Mouse (Mus musculus) induced T-regulatory cell, adult 2 months (primary cell): Measurements from ENCODE around the gene Drc3.

Experiments
- DNase-seq: peaks from one replicate; pipeline ENCODE4 v3.0.0-alpha.2; 2012; ENCODE audit warnings: low read depth

Drc3 gene

GRCm38 (mm10) chr11:60335771-60336170 lies 17.4 kb upstream of the Drc3 start:
- DNase-seq = no peak

- DNase-seq = peak; percentile 62
Observed at GRCm38 (mm10) chr11:60338291-60338690, 14.8 kb upstream of the Drc3 start.

GRCm38 (mm10) chr11:60339361-60339760 lies 13.8 kb upstream of the Drc3 start:
- DNase-seq = no peak

GRCm38 (mm10) chr11:60345868-60346267 lies 7.3 kb upstream of the Drc3 start:
- DNase-seq = no peak

- DNase-seq = no peak
Observed at GRCm38 (mm10) chr11:60346537-60346936, 6.6 kb upstream of the Drc3 start.

GRCm38 (mm10) chr11:60351388-60351787 lies 1.7 kb upstream of the Drc3 start:
- peak; percentile 35 for DNase-seq

- DNase-seq = no peak
Observed at GRCm38 (mm10) chr11:60351925-60352371, 1.2 kb upstream of the Drc3 start.

GRCm38 (mm10) chr11:60355952-60356351 lies 2.8 kb downstream of the Drc3 start:
- no peak for DNase-seq

- DNase-seq = no peak
Observed at GRCm38 (mm10) chr11:60357116-60357515, 4.0 kb downstream of the Drc3 start.

GRCm38 (mm10) chr11:60358548-60358947 lies 5.4 kb downstream of the Drc3 start:
- no peak for DNase-seq

GRCm38 (mm10) chr11:60359138-60359537 lies 6.0 kb downstream of the Drc3 start:
- no peak for DNase-seq

GRCm38 (mm10) chr11:60359936-60360335 lies 6.8 kb downstream of the Drc3 start:
- DNase-seq = no peak

- no peak for DNase-seq
Observed at GRCm38 (mm10) chr11:60360631-60361201, 7.6 kb downstream of the Drc3 start.

- DNase-seq = no peak
Observed at GRCm38 (mm10) chr11:60366239-60367019, 13.3 kb downstream of the Drc3 start.

GRCm38 (mm10) chr11:60367256-60367655 lies 14.1 kb downstream of the Drc3 start:
- DNase-seq = no peak

- peak; percentile 21 for DNase-seq
Observed at GRCm38 (mm10) chr11:60368909-60369308, 15.8 kb downstream of the Drc3 start.

GRCm38 (mm10) chr11:60369448-60369847 lies 16.3 kb downstream of the Drc3 start:
- no peak for DNase-seq

GRCm38 (mm10) chr11:60370431-60370830 lies 17.3 kb downstream of the Drc3 start:
- DNase-seq = no peak

GRCm38 (mm10) chr11:60374481-60374880 lies 21.4 kb downstream of the Drc3 start:
- no peak for DNase-seq

- DNase-seq = peak; percentile 8
Observed at GRCm38 (mm10) chr11:60383518-60383917, 30.4 kb downstream of the Drc3 start.

- DNase-seq = no peak
Observed at GRCm38 (mm10) chr11:60384762-60385421, 31.8 kb downstream of the Drc3 start.

- no peak for DNase-seq
Observed at GRCm38 (mm10) chr11:60385946-60386345, 32.8 kb downstream of the Drc3 start.

- no peak for DNase-seq
Observed at GRCm38 (mm10) chr11:60387944-60388343, 34.8 kb downstream of the Drc3 start.
